Mouse (Mus musculus) spleen, postnatal 36 days (tissue): ENCODE data around the gene Samd5.

Source experiments
- DNase-seq, 2 experiments: peaks; one replicate each; pipeline ENCODE4 v3.0.0; 2022; ENCODE audit warnings: low spot score in 2 of 2, mixed read lengths in 1 of 2

The Samd5 gene

GRCm38 (mm10) chr10:9674561-9675521, at the start of gene Samd5:
Gene Samd5 (minus strand): TSS chr10:9675208.
- no peak for DNase-seq

- DNase-seq = no peak
These were observed 47.7 kb upstream of the Samd5 start for GRCm38 (mm10) chr10:9722519-9723303.

GRCm38 (mm10) chr10:9720027-9720426, 45.0 kb upstream of the Samd5 start:
- DNase-seq = no peak

GRCm38 (mm10) chr10:9718086-9718485, 43.1 kb upstream of the Samd5 start:
- no peak for DNase-seq

- no peak for DNase-seq
These were observed 29.9 kb upstream of the Samd5 start for GRCm38 (mm10) chr10:9704956-9705355.

GRCm38 (mm10) chr10:9699071-9699761, 24.2 kb upstream of the Samd5 start:
- no peak for DNase-seq

GRCm38 (mm10) chr10:9698141-9698540, 23.1 kb upstream of the Samd5 start:
- DNase-seq = no peak

- DNase-seq = no peak
These were observed 21.6 kb upstream of the Samd5 start for GRCm38 (mm10) chr10:9696543-9697141.

- no peak for DNase-seq
These were observed 19.1 kb upstream of the Samd5 start for GRCm38 (mm10) chr10:9693990-9694699.

GRCm38 (mm10) chr10:9680928-9681327, 5.9 kb upstream of the Samd5 start:
- DNase-seq = no peak

- DNase-seq = no peak
These were observed 4.9 kb upstream of the Samd5 start for GRCm38 (mm10) chr10:9679911-9680310.

GRCm38 (mm10) chr10:9678071-9678470, 3.1 kb upstream of the Samd5 start:
- DNase-seq = no peak

GRCm38 (mm10) chr10:9676886-9677285, 1.9 kb upstream of the Samd5 start:
- DNase-seq = peak in 1 of 2 experiments; percentile 2

GRCm38 (mm10) chr10:9676418-9676786, 1.4 kb upstream of the Samd5 start:
- no peak for DNase-seq

- no peak for DNase-seq
These were observed 776 bp upstream of the Samd5 start for GRCm38 (mm10) chr10:9675550-9676417.

- DNase-seq = no peak
These were observed 1.7 kb downstream of the Samd5 start for GRCm38 (mm10) chr10:9673276-9673675.

GRCm38 (mm10) chr10:9672751-9673150, 2.3 kb downstream of the Samd5 start:
- DNase-seq = no peak

GRCm38 (mm10) chr10:9670351-9670750, 4.7 kb downstream of the Samd5 start:
- DNase-seq = no peak

GRCm38 (mm10) chr10:9668791-9669190, 6.2 kb downstream of the Samd5 start:
- DNase-seq = no peak

- no peak for DNase-seq
These were observed 22.1 kb downstream of the Samd5 start for GRCm38 (mm10) chr10:9652946-9653345.
